In the genomic region with DNA sequence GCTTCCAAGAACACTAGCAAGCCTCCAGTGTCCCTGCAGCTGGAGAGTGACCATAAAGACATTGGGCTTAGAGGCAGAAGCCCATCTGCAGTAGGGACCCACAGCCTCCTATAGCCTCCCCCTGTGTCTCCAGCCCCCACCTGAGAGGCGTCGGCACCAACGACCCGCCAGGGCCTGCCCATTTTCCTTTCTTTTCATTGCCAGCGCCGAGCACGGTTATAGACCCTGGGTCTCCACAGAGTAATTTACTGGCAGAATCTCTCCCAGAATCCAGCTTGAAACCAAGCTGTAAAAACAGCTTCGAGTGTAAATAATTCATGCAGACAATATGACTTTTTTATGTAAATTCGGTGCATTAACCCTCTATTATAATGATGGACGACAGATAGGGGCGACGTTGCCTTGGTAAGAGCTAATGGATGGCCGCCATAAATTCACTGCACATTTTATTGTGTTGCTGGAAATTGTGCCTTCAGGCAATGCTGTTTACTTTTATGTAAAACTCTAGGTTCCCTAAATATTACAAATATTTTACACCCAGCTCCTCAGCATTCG, we compare ENCODE assay signal across 24 mouse cellular contexts. TPM values are rescaled to one million over a fixed set of nuclear protein-coding genes. Genes with fewer than 3 reads are reported as not detected.
DNase-seq lines count a peak whose midpoint lies in the region; ATAC-seq and TF ChIP-seq lines count a peak whose summit lies in the region.
"Had no signal": no experiment of that assay in that cellular context is flagged by ENCODE, and none has a peak within 500 bp of the region (broad histone marks: within the 10 kb centered on the region; RNA-seq: fewer than 3 reads in every experiment).

No protein-coding gene starts in this region.

- WGBS in forebrain, embryonic 13.5 days: 39% methylated on average over 14 of the region's 14 CpGs
- WGBS in forebrain, embryonic 11.5 days: 53% methylated on average over 14 of the region's 14 CpGs
- 26% methylated on average over 14 of the region's 14 CpGs for WGBS in hindbrain, embryonic 14.5 days
- 34% methylated on average over 14 of the region's 14 CpGs for WGBS in midbrain, embryonic 14.5 days
- WGBS in heart, embryonic 12.5 days: 59% methylated on average over 14 of the region's 14 CpGs

- no peak for TF ChIP-seq CTCF in brain, embryonic 14.5 days (IDR thresholded peaks at IDR 0.05; ENCODE audit: borderline replicate concordance, extremely low read depth, insufficient read depth, insufficient read length)

- TF ChIP-seq POLR2A in brain, embryonic 14.5 days (IDR thresholded peaks at IDR 0.05; ENCODE audit: borderline replicate concordance, extremely low read depth, insufficient read depth, insufficient read length, poor library complexity, severe bottlenecking): no peak

- H3K9me3 ChIP-seq in forebrain, embryonic 13.5 days (replicated peaks): no peaks in the 10 kb centered on the region
- H3K9me3 ChIP-seq in forebrain, embryonic 11.5 days (ENCODE audit: control insufficient read depth, low read length): no peaks in the 10 kb centered on the region
- H3K9me3 ChIP-seq in hindbrain, embryonic 14.5 days (ENCODE audit: control insufficient read depth, low read length): no peaks in the 10 kb centered on the region
- no peaks in the 10 kb centered on the region for H3K9me3 ChIP-seq in midbrain, embryonic 14.5 days (ENCODE audit: control insufficient read depth, low read length)
- H3K9me3 ChIP-seq in heart, embryonic 12.5 days (replicated peaks): no peaks in the 10 kb centered on the region
- H3K9me3 ChIP-seq: limb, embryonic 15.5 days; megakaryocyte, embryonic 14.5 days had no signal

- intact Hi-C loops in left cerebral cortex, postnatal 36 days (cut with DNase I): no loop called here

- peak overlapping the region; percentile 49 for H3K27ac ChIP-seq in forebrain, embryonic 13.5 days
- H3K27ac ChIP-seq in forebrain, embryonic 11.5 days (ENCODE audit: low read depth, low read length): no peak overlapping the region
- H3K27ac ChIP-seq in hindbrain, embryonic 14.5 days: no peak overlapping the region
- H3K27ac ChIP-seq in midbrain, embryonic 14.5 days (replicated peaks; ENCODE audit: low read depth, low read length): peak overlapping the region; percentile 76
- no peak overlapping the region for H3K27ac ChIP-seq in heart, embryonic 12.5 days (ENCODE audit: poor library complexity, severe bottlenecking)
- H3K27ac ChIP-seq: heart, adult 2 months; limb, embryonic 15.5 days had no signal

- ATAC-seq in forebrain, embryonic 13.5 days: no peak
- ATAC-seq in forebrain, embryonic 11.5 days (replicated peaks; ENCODE audit: low FRiP score): no peak
- peak; percentile 37; the same call in 1 of the 2 replicates for ATAC-seq in hindbrain, embryonic 14.5 days (ENCODE audit: low FRiP score)
- ATAC-seq in midbrain, embryonic 14.5 days (ENCODE audit: low FRiP score, low TSS enrichment): no peak
- ATAC-seq in heart, embryonic 12.5 days (ENCODE audit: insufficient number of reproducible peaks, low FRiP score): no peak
- no peak for ATAC-seq in megakaryocyte-erythroid progenitor cell, adult 5-6 weeks (replicated peaks; ENCODE audit: low FRiP score, low TSS enrichment, poor library complexity, severe bottlenecking)

- H3K4me2 ChIP-seq in forebrain, embryonic 13.5 days: no peak overlapping the region
- H3K4me2 ChIP-seq in forebrain, embryonic 11.5 days (ENCODE audit: low read depth, low read length, severe bottlenecking): no peak overlapping the region
- H3K4me2 ChIP-seq in hindbrain, embryonic 14.5 days (replicated peaks): no peak overlapping the region
- H3K4me2 ChIP-seq in midbrain, embryonic 14.5 days (ENCODE audit: low read length): no peak overlapping the region
- H3K4me2 ChIP-seq in heart, embryonic 12.5 days: no peak overlapping the region
- H3K4me2 ChIP-seq: limb, embryonic 15.5 days had no signal

- no peak overlapping the region for H3K9ac ChIP-seq in forebrain, embryonic 13.5 days
- no peak overlapping the region for H3K9ac ChIP-seq in forebrain, embryonic 11.5 days (ENCODE audit: low read length)
- no peak overlapping the region for H3K9ac ChIP-seq in hindbrain, embryonic 14.5 days
- H3K9ac ChIP-seq in midbrain, embryonic 14.5 days (replicated peaks; ENCODE audit: low read length): no peak overlapping the region
- H3K9ac ChIP-seq in heart, embryonic 12.5 days: no peak overlapping the region
- H3K9ac ChIP-seq: limb, embryonic 15.5 days had no signal

- no peaks in the 10 kb centered on the region for H3K36me3 ChIP-seq in forebrain, embryonic 13.5 days (ENCODE audit: poor library complexity, severe bottlenecking)
- no peaks in the 10 kb centered on the region for H3K36me3 ChIP-seq in forebrain, embryonic 11.5 days (ENCODE audit: control insufficient read depth, insufficient read depth, low read length)
- H3K36me3 ChIP-seq in hindbrain, embryonic 14.5 days (replicated peaks; ENCODE audit: control insufficient read depth, insufficient read depth): no peaks in the 10 kb centered on the region
- H3K36me3 ChIP-seq in midbrain, embryonic 14.5 days (ENCODE audit: control insufficient read depth, insufficient read depth, low read length): no peaks in the 10 kb centered on the region
- no peaks in the 10 kb centered on the region for H3K36me3 ChIP-seq in heart, embryonic 12.5 days
- H3K36me3 ChIP-seq: limb, embryonic 15.5 days had no signal

- H3K4me1 ChIP-seq in forebrain, embryonic 13.5 days: peaks cover 24% of the 10 kb centered on the region
- H3K4me1 ChIP-seq in forebrain, embryonic 11.5 days (replicated peaks; ENCODE audit: control insufficient read depth, insufficient read depth, low read length): peaks cover 7% of the 10 kb centered on the region; the same call in 1 of the 2 replicates
- peaks cover 5% of the 10 kb centered on the region; the same call in 1 of the 2 replicates for H3K4me1 ChIP-seq in hindbrain, embryonic 14.5 days (replicated peaks; ENCODE audit: control insufficient read depth, insufficient read depth, low read length)
- H3K4me1 ChIP-seq in midbrain, embryonic 14.5 days (ENCODE audit: control insufficient read depth, insufficient read depth, low read length): peaks cover 28% of the 10 kb centered on the region
- peaks cover 12% of the 10 kb centered on the region for H3K4me1 ChIP-seq in heart, embryonic 12.5 days (replicated peaks)
- H3K4me1 ChIP-seq: megakaryocyte, embryonic 14.5 days had no signal

- no peak for DNase-seq in forebrain, embryonic 11.5 days (ENCODE audit: low spot score)
- peak; percentile 57 for DNase-seq in brain, embryonic 14.5 days (ENCODE audit: low read depth)
- DNase-seq in hindbrain, embryonic 14.5 days (ENCODE audit: low spot score): peak; percentile 56
- peak; percentile 52 for DNase-seq in midbrain, embryonic 14.5 days
- DNase-seq in left cerebral cortex, postnatal 36 days (ENCODE audit: low spot score in 2 of 2): no peak
- DNase-seq: cerebellum, postnatal 10 days; embryo, embryonic 11 days; gastrocnemius, postnatal 14 days; heart, adult 2 months; kidney, adult 2 months; lung, postnatal 10 days; right cerebral cortex, adult 18-20 months; spleen, adult 18-20 months; thymus, adult 18-20 months had no signal

- H3K27me3 ChIP-seq in forebrain, embryonic 13.5 days: peaks cover 8% of the 10 kb centered on the region; the same call in 1 of the 2 replicates
- H3K27me3 ChIP-seq in forebrain, embryonic 11.5 days (ENCODE audit: control insufficient read depth, insufficient read depth, low read length): no peaks in the 10 kb centered on the region
- H3K27me3 ChIP-seq in hindbrain, embryonic 14.5 days (ENCODE audit: control insufficient read depth, insufficient read depth, low read length): peaks cover 4% of the 10 kb centered on the region; the same call in 1 of the 2 replicates
- H3K27me3 ChIP-seq in midbrain, embryonic 14.5 days (ENCODE audit: control insufficient read depth, insufficient read depth, low read length): no peaks in the 10 kb centered on the region
- H3K27me3 ChIP-seq in heart, embryonic 12.5 days (replicated peaks): peaks cover 36% of the 10 kb centered on the region

- H3K4me3 ChIP-seq in forebrain, embryonic 13.5 days: no peak overlapping the region
- H3K4me3 ChIP-seq in forebrain, embryonic 11.5 days (ENCODE audit: low read depth, low read length): no peak overlapping the region
- no peak overlapping the region for H3K4me3 ChIP-seq in hindbrain, embryonic 14.5 days (replicated peaks; ENCODE audit: low read length)
- no peak overlapping the region for H3K4me3 ChIP-seq in midbrain, embryonic 14.5 days (replicated peaks; ENCODE audit: low read depth, low read length)
- H3K4me3 ChIP-seq in heart, embryonic 12.5 days: no peak overlapping the region
- H3K4me3 ChIP-seq: heart, adult 2 months; limb, embryonic 15.5 days; megakaryocyte, embryonic 14.5 days had no signal

RNA-seq across cellular contexts. Expression of a gene that starts 4.9 kb away (rescaled TPM):
- polyA plus RNA-seq in forebrain, embryonic 13.5 days (2015; fragmentation: Nextera tagmentation; extraction: Ambion mirVana): 0.84 and 1.0 TPM in 2 replicates
- 0.67 TPM in 1 of 2 replicates, not detected in the other for polyA plus RNA-seq in forebrain, embryonic 11.5 days (2014; fragmentation: Nextera tagmentation; extraction: Ambion mirVana)
- polyA plus RNA-seq in brain, embryonic 14.5 days (2012; rRNA removed): 0.08 and 0.36 TPM in 2 replicates
- polyA plus RNA-seq in hindbrain, embryonic 14.5 days (2014; fragmentation: Nextera tagmentation; extraction: Ambion mirVana): not detected in 2 replicates
- 0.61 and 0.84 TPM in 2 replicates for polyA plus RNA-seq in midbrain, embryonic 14.5 days (2014; fragmentation: Nextera tagmentation; extraction: Ambion mirVana)
- not detected in 2 replicates for polyA plus RNA-seq in heart, embryonic 12.5 days (2016; fragmentation: Nextera tagmentation; extraction: Ambion mirVana)
- total RNA-seq in left cerebral cortex, postnatal 36 days (2021): under 1 TPM in 1 of 2 experiments, not detected in 1; 0.79 TPM
- total RNA-seq in megakaryocyte-erythroid progenitor cell, adult 5-6 weeks (2014; fragmentation: Nextera tagmentation): not detected in 2 replicates
- total RNA-seq in megakaryocyte-erythroid progenitor cell, adult 5-6 weeks (2017): not detected in 2 replicates
- total RNA-seq: adrenal gland, adult 18-20 months; gastrocnemius, postnatal 14 days; heart, adult 2 months; MEL; neutrophil, adult 5-6 weeks had no signal
- polyA plus RNA-seq: heart, adult 2 months; kidney, adult 2 months; limb, embryonic 15.5 days; liver, embryonic 16.5 days; urinary bladder, adult 2 months had no signal

RNA-seq across cellular contexts. Expression of a gene that starts 41.1 kb away (rescaled TPM):
- polyA plus RNA-seq in forebrain, embryonic 13.5 days (2015; fragmentation: Nextera tagmentation; extraction: Ambion mirVana): 12.0 and 13.2 TPM in 2 replicates
- polyA plus RNA-seq in forebrain, embryonic 11.5 days (2014; fragmentation: Nextera tagmentation; extraction: Ambion mirVana): 8.6 and 11.7 TPM in 2 replicates
- polyA plus RNA-seq in brain, embryonic 14.5 days (2012; rRNA removed): 21.3 and 23.1 TPM in 2 replicates
- polyA plus RNA-seq in hindbrain, embryonic 14.5 days (2014; fragmentation: Nextera tagmentation; extraction: Ambion mirVana): 9.6 and 11.2 TPM in 2 replicates
- polyA plus RNA-seq in midbrain, embryonic 14.5 days (2014; fragmentation: Nextera tagmentation; extraction: Ambion mirVana): 21.7 and 22.6 TPM in 2 replicates
- polyA plus RNA-seq in heart, embryonic 12.5 days (2016; fragmentation: Nextera tagmentation; extraction: Ambion mirVana): 0.23 and 0.36 TPM in 2 replicates
- 10 to 100 TPM; 14.8 to 21.6 TPM for total RNA-seq in left cerebral cortex, postnatal 36 days (2021)
- not detected in 2 replicates for total RNA-seq in megakaryocyte-erythroid progenitor cell, adult 5-6 weeks (2014; fragmentation: Nextera tagmentation)
- 0.23 TPM in 1 of 2 replicates, not detected in the other for total RNA-seq in megakaryocyte-erythroid progenitor cell, adult 5-6 weeks (2017)
- total RNA-seq: adrenal gland, adult 18-20 months; MEL; neutrophil, adult 5-6 weeks had no signal
- polyA plus RNA-seq: liver, embryonic 16.5 days had no signal

Comparison
In these comparisons a context has a peak if more than half of its experiments do, and no peak if none do; other contexts are left out.
1. H3K27ac ChIP-seq: peak in forebrain, embryonic 13.5 days (single experiment) and midbrain, embryonic 14.5 days (single experiment); none in forebrain, embryonic 11.5 days (single experiment), hindbrain, embryonic 14.5 days (single experiment) and heart, embryonic 12.5 days (single experiment).
2. DNase-seq: peak in brain, embryonic 14.5 days (single experiment), hindbrain, embryonic 14.5 days (single experiment) and midbrain, embryonic 14.5 days (single experiment); none in forebrain, embryonic 11.5 days (single experiment) and left cerebral cortex, postnatal 36 days (0 of 2).